27 mouse cellular contexts compared by ENCODE assay signal in genomic region chr10:91572796-91573195, GRCm38 (mm10).
"Had no signal": no experiment of that assay in that cellular context is flagged by ENCODE, and none has a peak within 500 bp of the region (broad histone marks: within the 10 kb centered on the region; RNA-seq: fewer than 3 reads in every experiment).

No protein-coding gene starts in this region.

- H3K27ac ChIP-seq: embryonic facial prominence, embryonic 10.5 days; embryonic facial prominence, embryonic 12.5 days; embryonic facial prominence, embryonic 13.5 days; embryonic facial prominence, embryonic 15.5 days; forebrain, embryonic 10.5 days; forebrain, embryonic 12.5 days; forebrain, embryonic 13.5 days; forebrain, embryonic 15.5 days; gastrocnemius, adult 2 months; heart, adult 2 months had no signal

- H3K4me2 ChIP-seq: embryonic facial prominence, embryonic 12.5 days; embryonic facial prominence, embryonic 13.5 days; embryonic facial prominence, embryonic 15.5 days; forebrain, embryonic 12.5 days; forebrain, embryonic 13.5 days; forebrain, embryonic 15.5 days had no signal

- H3K27me3 ChIP-seq: embryonic facial prominence, embryonic 12.5 days; embryonic facial prominence, embryonic 13.5 days; embryonic facial prominence, embryonic 15.5 days; forebrain, embryonic 13.5 days; forebrain, embryonic 15.5 days had no signal

- H3K4me1 ChIP-seq: embryonic facial prominence, embryonic 12.5 days; embryonic facial prominence, embryonic 15.5 days; forebrain, embryonic 15.5 days had no signal

- H3K4me3 ChIP-seq: embryonic facial prominence, embryonic 10.5 days; embryonic facial prominence, embryonic 12.5 days; embryonic facial prominence, embryonic 13.5 days; embryonic facial prominence, embryonic 15.5 days; erythroblast, embryonic 14.5 days; forebrain, embryonic 10.5 days; forebrain, embryonic 12.5 days; forebrain, embryonic 13.5 days; forebrain, embryonic 15.5 days; gastrocnemius, adult 2 months; heart, adult 2 months had no signal

- H3K9ac ChIP-seq: embryonic facial prominence, embryonic 12.5 days; embryonic facial prominence, embryonic 13.5 days; embryonic facial prominence, embryonic 15.5 days; forebrain, embryonic 12.5 days; forebrain, embryonic 13.5 days; forebrain, embryonic 15.5 days; forebrain, postnatal 0 days had no signal

- H3K36me3 ChIP-seq: embryonic facial prominence, embryonic 10.5 days; embryonic facial prominence, embryonic 12.5 days; embryonic facial prominence, embryonic 13.5 days; embryonic facial prominence, embryonic 15.5 days; forebrain, embryonic 10.5 days; forebrain, embryonic 12.5 days; forebrain, embryonic 15.5 days had no signal

- H3K9me3 ChIP-seq: embryonic facial prominence, embryonic 10.5 days; embryonic facial prominence, embryonic 12.5 days; embryonic facial prominence, embryonic 13.5 days; embryonic facial prominence, embryonic 15.5 days; forebrain, embryonic 10.5 days; forebrain, embryonic 12.5 days; forebrain, embryonic 13.5 days; forebrain, embryonic 15.5 days had no signal

- DNase-seq: cerebellum, adult 2 months; cerebellum, adult 8-10 months; cerebellum, adult 9-10 months; cerebellum, adult 9-11 months; cerebellum, postnatal 10 days; cerebellum, postnatal 14 days; cerebellum, postnatal 25 days; cerebellum, postnatal 36 days; forebrain, postnatal 0 days; gastrocnemius, adult 2 months; gastrocnemius, postnatal 10 days; gastrocnemius, postnatal 14 days; gastrocnemius, postnatal 25 days; gastrocnemius, postnatal 36 days; heart, adult 18-20 months; heart, adult 2 months had no signal

- ATAC-seq: forebrain, embryonic 13.5 days; forebrain, embryonic 14.5 days; forebrain, embryonic 15.5 days; forebrain, embryonic 16.5 days; forebrain, postnatal 0 days had no signal
